Mouse (Mus musculus) layer of hippocampus, postnatal 25 days (tissue): ENCODE results near the gene Tspan15. TPM values are rescaled to one million over a fixed set of nuclear protein-coding genes. Genes with fewer than 3 reads are reported as not detected.

ENCODE experiments used
- DNase-seq, 2 experiments: peaks; one replicate each; pipeline ENCODE4 v3.0.0; 2022; ENCODE audit warnings: mixed read lengths in 2 of 2, low spot score in 1 of 2; ENCODE audit errors: extremely low spot score in 1 of 2
- total RNA-seq, 2 experiments: library from RNA; stranded (reverse); gene quantifications; 2 replicates each; pipeline ENCODE4 v1.2.3; 2021

Tspan15 gene
- 10 to 100 TPM; 20.7 to 21.3 TPM for total RNA-seq

DNA sequence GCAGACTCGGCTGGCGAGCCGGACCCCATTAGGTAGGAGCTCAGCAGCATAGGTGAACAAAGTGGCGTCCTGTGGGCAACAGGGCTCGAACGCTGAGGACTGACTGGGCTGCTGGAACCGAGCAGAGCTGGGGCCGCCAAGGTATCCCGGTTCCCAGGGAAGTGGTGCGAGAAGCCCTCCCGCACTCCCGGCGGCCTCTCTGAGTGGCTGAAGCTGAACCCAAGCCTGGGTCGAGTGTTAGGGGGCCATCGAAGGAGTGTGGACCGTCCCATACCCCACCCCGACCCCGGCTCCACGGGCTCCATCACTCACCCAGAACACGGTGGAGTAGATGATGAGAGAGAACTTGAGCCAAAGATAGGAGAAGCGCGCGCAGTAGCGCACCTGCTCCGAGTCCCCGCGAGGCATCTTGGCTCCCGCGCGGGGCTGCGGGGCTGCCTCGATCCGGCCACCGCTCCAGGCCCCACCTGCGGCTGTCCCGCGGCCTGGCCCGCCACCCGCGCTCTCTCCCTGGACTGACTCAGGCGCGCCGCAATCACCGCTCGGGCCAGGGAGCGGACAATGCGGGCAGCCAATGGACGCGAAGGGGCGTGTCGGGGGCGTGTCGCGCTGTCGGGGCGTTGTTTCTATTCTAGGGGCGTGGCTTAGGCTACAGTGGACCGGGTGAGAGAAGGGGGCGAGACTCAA, at the start of gene Tspan15:
TSS of gene Tspan15 (minus strand) at position 544 of the 687 bp plus-strand sequence.
- DNase-seq, result peak; percentile 74 to 75

GRCm38 (mm10) chr10:62279671-62280070, 48.6 kb upstream of the Tspan15 start:
- no peak for DNase-seq

- no peak for DNase-seq
Observed at GRCm38 (mm10) chr10:62279066-62279465, 48.0 kb upstream of the Tspan15 start.

DNA sequence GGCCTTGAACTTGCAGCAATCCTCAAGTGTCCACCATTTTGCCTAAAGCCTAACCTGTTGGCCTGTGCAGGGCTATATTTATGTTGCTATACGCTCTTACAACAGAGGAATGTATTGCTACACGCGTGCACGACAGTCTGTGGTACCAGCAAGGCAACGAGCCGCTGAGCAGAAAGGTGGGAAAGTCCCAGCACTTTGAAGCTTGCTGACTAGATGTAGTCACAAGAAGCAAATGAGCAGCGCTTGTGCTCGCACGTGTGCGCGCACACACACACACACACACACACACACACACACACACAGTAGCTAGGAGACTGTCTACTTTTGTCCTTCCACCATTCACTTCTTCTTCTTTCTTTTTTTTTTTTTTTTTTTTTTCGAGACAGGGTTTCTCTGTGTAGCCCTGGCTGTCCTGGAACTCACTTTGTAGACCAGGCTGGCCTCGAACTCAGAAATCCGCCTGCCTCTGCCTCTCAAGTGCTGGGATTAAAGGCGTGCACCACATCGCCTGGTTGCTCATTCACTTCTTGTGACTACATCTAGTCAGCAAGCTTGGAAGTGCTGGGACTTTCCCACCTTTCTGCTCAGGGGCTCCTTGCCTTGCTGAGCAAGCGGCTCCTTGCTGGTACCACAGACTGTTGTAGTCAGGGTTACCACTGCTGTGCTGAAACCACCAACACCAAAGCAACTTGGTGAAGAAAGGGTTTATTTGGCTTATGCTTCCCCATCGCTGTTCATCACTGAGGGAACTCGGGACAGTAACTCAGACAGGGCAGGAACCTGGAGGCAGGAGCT, 46.6 kb upstream of the Tspan15 start:
- DNase-seq, result no peak

DNA sequence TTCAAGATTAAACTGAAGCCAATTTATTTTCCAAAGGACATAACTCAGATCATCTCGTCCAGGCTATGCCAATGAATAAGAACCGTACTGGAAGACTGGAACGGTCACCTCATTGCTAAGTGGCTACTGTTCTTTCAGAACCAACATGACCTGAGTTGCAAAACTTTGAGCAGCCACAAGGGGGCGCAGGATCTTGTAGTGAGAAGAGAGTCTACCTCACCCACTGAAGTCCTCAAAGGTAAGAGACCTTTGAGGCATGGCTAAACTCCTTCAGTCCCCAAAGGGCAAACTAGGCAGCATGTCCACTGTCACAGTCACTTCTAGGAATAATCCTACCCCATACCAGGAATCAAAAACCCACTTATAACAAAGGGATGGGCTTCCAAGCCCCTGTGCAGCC, 44.2 kb upstream of the Tspan15 start:
- DNase-seq, result peak; percentile 79 to 96

DNA sequence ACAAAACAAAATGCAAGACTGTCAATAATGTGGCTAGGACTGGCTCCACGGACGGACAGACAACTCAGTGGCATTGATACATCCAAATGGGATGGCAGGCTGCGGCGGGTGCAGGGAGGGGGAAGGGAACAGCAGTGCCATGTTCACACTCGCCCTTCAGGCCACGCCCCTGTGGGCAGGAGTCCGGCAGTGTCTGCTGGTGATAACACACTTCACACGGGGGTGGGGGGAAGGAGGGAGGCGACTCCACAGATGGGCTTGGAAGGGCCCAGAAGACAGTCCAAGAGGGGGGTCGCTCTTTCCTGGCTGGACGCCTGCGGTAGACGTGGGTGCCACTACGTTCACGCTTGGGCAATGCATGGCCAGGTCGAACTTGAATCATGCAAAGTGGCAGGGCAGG, 38.2 kb upstream of the Tspan15 start:
- no peak for DNase-seq

- DNase-seq, result no peak
Observed at GRCm38 (mm10) chr10:62264299-62264698, 33.2 kb upstream of the Tspan15 start.

DNA sequence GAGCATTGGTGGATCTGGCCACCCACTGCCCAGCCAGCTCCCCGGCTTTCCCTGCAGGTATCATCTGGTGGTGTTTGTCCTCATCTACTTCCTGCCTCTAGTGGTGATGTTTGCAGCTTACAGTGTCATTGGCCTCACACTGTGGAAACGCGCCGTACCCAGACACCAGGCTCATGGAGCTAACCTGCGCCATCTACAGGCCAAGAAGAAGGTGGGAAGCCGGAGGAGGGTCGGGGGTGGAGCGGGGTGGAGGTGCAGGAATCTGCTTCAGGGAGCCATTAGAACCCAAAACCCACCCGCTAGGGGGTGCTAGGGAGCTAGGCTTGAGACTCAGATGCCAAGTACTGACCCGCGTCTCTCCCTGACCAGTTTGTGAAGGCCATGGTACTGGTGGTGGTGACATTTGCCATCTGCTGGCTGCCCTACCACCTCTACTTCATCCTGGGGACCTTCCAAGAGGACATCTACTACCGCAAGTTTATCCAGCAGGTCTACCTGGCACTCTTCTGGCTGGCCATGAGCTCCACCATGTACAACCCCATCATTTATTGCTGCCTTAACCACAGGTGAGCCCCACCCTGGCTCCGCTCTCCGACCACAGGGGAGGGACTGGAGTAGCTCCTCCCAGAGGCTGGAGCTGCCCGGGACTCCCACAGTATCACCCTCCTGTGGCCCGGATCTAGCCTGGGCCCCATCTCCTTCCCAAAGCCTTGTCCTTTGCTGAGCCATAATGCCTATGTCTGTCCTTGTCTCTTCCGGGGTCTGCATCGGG, 30.2 kb upstream of the Tspan15 start:
- DNase-seq, result peak; percentile 36 to 66

GRCm38 (mm10) chr10:62258298-62258697, 27.2 kb upstream of the Tspan15 start:
- DNase-seq, result no peak

GRCm38 (mm10) chr10:62252496-62253235, 21.6 kb upstream of the Tspan15 start:
- DNase-seq, result no peak

DNA sequence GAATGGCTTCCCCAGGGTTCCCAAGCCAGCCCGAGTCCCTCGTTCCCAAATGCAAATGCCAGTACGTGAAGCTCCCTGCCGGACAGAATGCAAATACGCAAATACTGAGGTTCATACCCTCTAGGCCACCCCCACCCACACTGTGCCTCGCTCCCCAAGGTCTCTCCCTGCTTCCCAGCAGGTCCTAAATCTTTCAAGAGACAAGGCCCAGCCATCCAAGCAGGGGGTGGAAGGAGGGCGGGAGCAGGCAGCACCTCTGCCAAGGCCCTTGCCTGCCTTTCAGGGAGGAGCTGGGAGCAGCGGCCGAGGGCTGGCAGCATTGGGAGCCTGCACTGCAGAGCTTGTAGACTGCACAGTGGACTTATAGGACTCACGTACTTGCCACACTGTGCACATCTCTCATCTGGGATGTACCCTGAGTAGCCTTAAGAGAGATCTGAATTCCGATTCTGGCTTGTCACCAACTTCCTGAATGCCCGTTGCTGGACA, 21.0 kb upstream of the Tspan15 start, which contains the start of gene Tacr2:
TSS of gene Tacr2 (plus strand) at position 439 of the 489 bp plus-strand sequence.
- no peak for DNase-seq

- DNase-seq, result no peak
Observed at GRCm38 (mm10) chr10:62247815-62248214, 16.8 kb upstream of the Tspan15 start.

GRCm38 (mm10) chr10:62247156-62247555, 16.1 kb upstream of the Tspan15 start:
- DNase-seq, result no peak

- DNase-seq, result no peak
Observed at GRCm38 (mm10) chr10:62244067-62244466, 13.0 kb upstream of the Tspan15 start.

- peak; percentile 26 to 63 for DNase-seq
Observed at GRCm38 (mm10) chr10:62242896-62243295, 11.8 kb upstream of the Tspan15 start.

DNA sequence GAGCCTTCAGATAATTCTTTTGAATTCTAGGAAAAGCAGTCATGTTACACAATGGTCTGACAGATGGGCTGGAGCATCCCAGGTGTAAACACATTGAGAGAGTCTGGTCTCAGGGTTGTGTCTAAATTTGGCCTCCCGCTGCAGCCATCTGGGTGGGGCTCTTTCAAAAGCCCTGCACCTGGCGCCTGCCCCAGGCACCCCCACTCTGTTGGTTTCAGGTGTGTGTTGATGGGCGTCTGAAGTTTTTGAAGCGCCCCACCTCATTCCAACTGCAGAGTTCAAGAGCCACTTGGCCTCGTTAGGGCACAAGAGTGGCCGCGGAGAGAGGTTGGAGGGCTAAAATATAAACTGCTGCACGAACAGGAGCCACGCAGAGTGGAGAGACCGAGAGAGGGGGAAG, 11.3 kb upstream of the Tspan15 start:
- DNase-seq, result no peak

- DNase-seq, result no peak
Observed at GRCm38 (mm10) chr10:62239270-62239669, 8.2 kb upstream of the Tspan15 start.

DNA sequence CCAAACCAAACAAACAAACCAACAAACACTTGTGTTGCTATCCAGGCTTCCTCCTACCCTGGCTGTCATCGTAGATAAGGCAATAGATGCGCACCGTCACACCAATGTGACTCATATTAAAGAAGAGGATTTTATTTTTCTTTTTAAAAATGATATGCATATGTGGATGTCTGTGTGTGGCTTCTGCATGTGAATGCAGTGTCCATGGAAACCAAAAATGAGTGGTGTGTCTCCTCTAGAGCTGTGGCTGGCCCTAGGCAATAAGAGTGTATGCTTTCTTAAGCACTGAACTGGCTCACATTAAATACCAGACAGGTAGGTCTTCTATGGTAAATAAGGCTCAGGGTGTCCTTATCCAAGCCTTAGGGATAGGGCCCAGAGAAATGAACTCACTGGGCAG, 7.6 kb upstream of the Tspan15 start:
- DNase-seq, result no peak

GRCm38 (mm10) chr10:62237205-62237604, 6.2 kb upstream of the Tspan15 start:
- no peak for DNase-seq

GRCm38 (mm10) chr10:62236165-62236564, 5.1 kb upstream of the Tspan15 start:
- DNase-seq, result no peak
